Mouse (Mus musculus) midbrain, embryonic 15.5 days (tissue): Measurements from ENCODE around the gene Sh3bp1. TPM values are rescaled to one million over a fixed set of nuclear protein-coding genes. Genes with fewer than 3 reads are reported as not detected.

Experiments
- ATAC-seq: fragments of 200-750 bp; cut with Nextera tagmentation; replicated peaks from 2 replicates; pipeline ENCODE4 v1.8.0; 2017; ENCODE audit warnings: moderate TSS enrichment
- H3K27ac ChIP-seq: fragments of 300-500 bp; sonication (generic); 2 replicates; pipeline ENCODE4 v1.5.1; 2015; ENCODE audit warnings: mild to moderate bottlenecking, inconsistent platforms
- H3K27me3 ChIP-seq: fragments of 300-500 bp; sonication (generic); replicated peaks from 2 replicates; pipeline ENCODE4 v1.6.1; 2015; ENCODE audit warnings: inconsistent platforms
- H3K36me3 ChIP-seq: fragments of 300-500 bp; sonication (generic); replicated peaks from 2 replicates; pipeline ENCODE4 v1.6.1; 2015; ENCODE audit warnings: inconsistent platforms
- H3K4me1 ChIP-seq: fragments of 300-500 bp; sonication (generic); 2 replicates; pipeline ENCODE4 v1.6.1; 2015; ENCODE audit warnings: inconsistent platforms
- H3K4me2 ChIP-seq: fragments of 300-500 bp; sonication (generic); 2 replicates; pipeline ENCODE4 v1.6.1; 2015; ENCODE audit warnings: inconsistent platforms, mild to moderate bottlenecking, moderate library complexity
- H3K4me3 ChIP-seq: fragments of 300-500 bp; sonication (generic); 2 replicates; pipeline ENCODE4 v1.5.1; 2015; ENCODE audit warnings: mild to moderate bottlenecking, inconsistent platforms
- H3K9ac ChIP-seq: fragments of 300-500 bp; sonication (generic); 2 replicates; pipeline ENCODE4 v1.6.1; 2015; ENCODE audit warnings: mild to moderate bottlenecking, inconsistent platforms
- H3K9me3 ChIP-seq: fragments of 300-500 bp; sonication (generic); 2 replicates; pipeline ENCODE4 v1.6.1; 2016; ENCODE audit warnings: inconsistent platforms
- WGBS: fragments of 180-500 bp; shearing (Covaris S2); methylation state at CpG from one replicate; pipeline ENCODE4 v1.1.7; 2015; ENCODE audit warnings: mixed read lengths; 5-methylcytosine and 5-hydroxymethylcytosine counted together
- polyA plus RNA-seq: library from polyadenylated mRNA; unstranded; fragments of >200 nt; fragmentation: Nextera tagmentation; extraction: Ambion mirVana; gene quantifications from 2 replicates; pipeline ENCODE4 v1.2.1, GENCODE M21; 2015

The Sh3bp1 gene
- polyA plus RNA-seq, 1 experiment from 2014 or later, result 3.6 TPM

- Histone ChIP-seq H3K27me3 (no peaks in the 10 kb centered on the region), H3K4me2 (no peak overlapping the region), H3K4me1 (peaks cover 28% of the 10 kb centered on the region), H3K36me3 (peaks cover 18% of the 10 kb centered on the region), H3K27ac (no peak overlapping the region), H3K4me3 (no peak overlapping the region), H3K9me3 (no peaks in the 10 kb centered on the region), H3K9ac (no peak overlapping the region)
- no peak for ATAC-seq
- WGBS, result 95% methylated on average over 8 of the region's 8 CpGs
Observed at GRCm38 (mm10) chr15:78880432-78880831, 19.1 kb upstream of the Sh3bp1 start.

- ATAC-seq, result no peak
- Histone ChIP-seq H3K9me3 (no peaks in the 10 kb centered on the region), H3K4me3 (no peak overlapping the region), H3K27ac (no peak overlapping the region), H3K4me2 (no peak overlapping the region), H3K4me1 (peaks cover 15% of the 10 kb centered on the region), H3K9ac (no peak overlapping the region), H3K36me3 (peaks cover 28% of the 10 kb centered on the region), H3K27me3 (no peaks in the 10 kb centered on the region)
- 81% methylated on average over 3 of the region's 3 CpGs for WGBS
Observed at GRCm38 (mm10) chr15:78881828-78882227, 17.7 kb upstream of the Sh3bp1 start.

GRCm38 (mm10) chr15:78889401-78889853 is 10.1 kb upstream of the Sh3bp1 start:
- no peak overlapping the region for H3K9ac ChIP-seq

GRCm38 (mm10) chr15:78892440-78892839 is 7.1 kb upstream of the Sh3bp1 start:
- Histone ChIP-seq H3K4me1 (no peaks in the 10 kb centered on the region), H3K4me2 (no peak overlapping the region), H3K4me3 (no peak overlapping the region), H3K27me3 (no peaks in the 10 kb centered on the region), H3K9me3 (no peaks in the 10 kb centered on the region), H3K36me3 (peaks cover 12% of the 10 kb centered on the region), H3K9ac (no peak overlapping the region), H3K27ac (no peak overlapping the region)
- 72% methylated on average over 7 of the region's 7 CpGs for WGBS
- no peak for ATAC-seq

More at GRCm38 (mm10) chr15:78889401-78889853, 10.1 kb upstream of the Sh3bp1 start:
- 22% methylated on average over 13 of the region's 13 CpGs for WGBS
- no peak overlapping the region for H3K4me3 ChIP-seq
- no peak overlapping the region for H3K4me2 ChIP-seq
- H3K27me3 ChIP-seq, result no peaks in the 10 kb centered on the region
- H3K4me1 ChIP-seq, result no peaks in the 10 kb centered on the region
- ATAC-seq, result no peak
- peaks cover 24% of the 10 kb centered on the region for H3K36me3 ChIP-seq
- no peaks in the 10 kb centered on the region for H3K9me3 ChIP-seq
- H3K27ac ChIP-seq, result no peak overlapping the region

GRCm38 (mm10) chr15:78894726-78895125 is 4.8 kb upstream of the Sh3bp1 start:
- WGBS, result 64% methylated on average over 13 of the region's 13 CpGs
- no peak overlapping the region for H3K27ac ChIP-seq

GRCm38 (mm10) chr15:78895741-78896140 is 3.8 kb upstream of the Sh3bp1 start:
- Histone ChIP-seq H3K4me3 (no peak overlapping the region), H3K36me3 (peaks cover 7% of the 10 kb centered on the region), H3K4me2 (no peak overlapping the region), H3K9ac (no peak overlapping the region), H3K27ac (no peak overlapping the region), H3K27me3 (peaks cover 24% of the 10 kb centered on the region), H3K4me1 (peaks cover 17% of the 10 kb centered on the region), H3K9me3 (no peaks in the 10 kb centered on the region)
- ATAC-seq, result no peak
- WGBS, result 78% methylated on average over 2 of the region's 2 CpGs

More at GRCm38 (mm10) chr15:78894726-78895125, 4.8 kb upstream of the Sh3bp1 start:
- Histone ChIP-seq H3K9ac (no peak overlapping the region), H3K27me3 (peaks cover 14% of the 10 kb centered on the region), H3K4me2 (no peak overlapping the region), H3K4me1 (peaks cover 7% of the 10 kb centered on the region), H3K36me3 (peaks cover 10% of the 10 kb centered on the region), H3K9me3 (no peaks in the 10 kb centered on the region), H3K4me3 (no peak overlapping the region)
- ATAC-seq, result no peak

GRCm38 (mm10) chr15:78896149-78896548 is 3.4 kb upstream of the Sh3bp1 start:
- H3K27ac ChIP-seq, result no peak overlapping the region
- peaks cover 28% of the 10 kb centered on the region for H3K27me3 ChIP-seq
- H3K4me3 ChIP-seq, result no peak overlapping the region
- ATAC-seq, result no peak
- no peak overlapping the region for H3K9ac ChIP-seq
- 80% methylated on average over 3 of the region's 3 CpGs for whole genome bisulfite sequencing
- no peak overlapping the region for H3K4me2 ChIP-seq
- H3K9me3 ChIP-seq, result no peaks in the 10 kb centered on the region
- H3K36me3 ChIP-seq, result peaks cover 7% of the 10 kb centered on the region
- peaks cover 18% of the 10 kb centered on the region for H3K4me1 ChIP-seq

- Histone ChIP-seq H3K4me3 (no peak overlapping the region), H3K9ac (no peak overlapping the region), H3K4me1 (peaks cover 18% of the 10 kb centered on the region), H3K9me3 (no peaks in the 10 kb centered on the region), H3K27me3 (peaks cover 28% of the 10 kb centered on the region), H3K36me3 (0 out of 2 replicates have a peak, but pooled peaks cover 1% of the 10 kb centered on the region), H3K4me2 (no peak overlapping the region), H3K27ac (no peak overlapping the region)
- WGBS, result 89% methylated on average over 4 of the region's 4 CpGs
- ATAC-seq, result no peak
Observed at GRCm38 (mm10) chr15:78897488-78897887, 2.1 kb upstream of the Sh3bp1 start.

GRCm38 (mm10) chr15:78898507-78899001 is 1.0 kb upstream of the Sh3bp1 start:
- H3K9me3 ChIP-seq, result no peaks in the 10 kb centered on the region
- peaks cover 28% of the 10 kb centered on the region for H3K27me3 ChIP-seq
- H3K9ac ChIP-seq, result no peak overlapping the region
- no peak for ATAC-seq
- H3K27ac ChIP-seq, result no peak overlapping the region
- peaks cover 18% of the 10 kb centered on the region for H3K4me1 ChIP-seq
- H3K4me3 ChIP-seq, result no peak overlapping the region
- WGBS, result 54% methylated on average over 6 of the region's 6 CpGs
- no peak overlapping the region for H3K4me2 ChIP-seq
- no peaks in the 10 kb centered on the region for H3K36me3 ChIP-seq

- H3K27me3 ChIP-seq, result peaks cover 28% of the 10 kb centered on the region
- ATAC-seq, result no peak
- H3K4me1 ChIP-seq, result peaks cover 18% of the 10 kb centered on the region
- peak within 1 kb of the TSS; percentile 58 for H3K9ac ChIP-seq
- no peak within 1 kb of the TSS for H3K27ac ChIP-seq
- H3K36me3 ChIP-seq, result no peaks in the 10 kb centered on the region
- peak within 1 kb of the TSS; percentile 49 for H3K4me3 ChIP-seq
- H3K9me3 ChIP-seq, result no peaks in the 10 kb centered on the region
- H3K4me2 ChIP-seq, result peak within 1 kb of the TSS; percentile 97
- WGBS, result 2% methylated on average over 20 of the region's 20 CpGs
Observed at GRCm38 (mm10) chr15:78899409-78899739, 194 bp upstream of the Sh3bp1 start, which contains the start of gene Gm49510. Gene Gm49510 (plus strand): TSS chr15:78899667.

- H3K9me3 ChIP-seq, result no peaks in the 10 kb centered on the region
- peaks cover 18% of the 10 kb centered on the region for H3K4me1 ChIP-seq
- no peak overlapping the region for H3K27ac ChIP-seq
- no peak for ATAC-seq
- peaks cover 28% of the 10 kb centered on the region for H3K27me3 ChIP-seq
- H3K4me3 ChIP-seq, result peak overlapping the region; percentile 49; the same call in 1 of the 2 replicates
- no peak overlapping the region; the same call in 1 of the 2 replicates for H3K9ac ChIP-seq
- WGBS, result 27% methylated on average over 18 of the region's 18 CpGs
- no peaks in the 10 kb centered on the region for H3K36me3 ChIP-seq
- H3K4me2 ChIP-seq, result peak overlapping the region; percentile 97
Observed at GRCm38 (mm10) chr15:78900585-78901421, 1.2 kb downstream of the Sh3bp1 start.

GRCm38 (mm10) chr15:78901422-78901789 is 1.8 kb downstream of the Sh3bp1 start:
- no peak overlapping the region for H3K9ac ChIP-seq
- H3K9me3 ChIP-seq, result no peaks in the 10 kb centered on the region
- peaks cover 28% of the 10 kb centered on the region for H3K27me3 ChIP-seq
- 46% methylated on average over 8 of the region's 8 CpGs for WGBS
- peaks cover 18% of the 10 kb centered on the region for H3K4me1 ChIP-seq
- no peak overlapping the region for H3K4me2 ChIP-seq
- no peak for ATAC-seq
- no peak overlapping the region for H3K4me3 ChIP-seq
- no peaks in the 10 kb centered on the region for H3K36me3 ChIP-seq
- H3K27ac ChIP-seq, result no peak overlapping the region
